Mouse (Mus musculus) MEL (cell line): Measurements from ENCODE around the gene Denr. TPM values are rescaled to one million over a fixed set of nuclear protein-coding genes. Genes with fewer than 3 reads are reported as not detected.

Experiments used
- DNase-seq: peaks from one replicate; pipeline ENCODE4 v3.0.0; 2011; ENCODE audit warnings: low read depth, low spot score
- H3K27ac ChIP-seq: 2 replicates; pipeline ENCODE4 v1.5.1; 2012; ENCODE audit warnings: low read depth, mild to moderate bottlenecking, control low read depth, low read length, moderate library complexity; ENCODE audit not compliant: control insufficient read depth
- H3K27me3 ChIP-seq, 2 experiments: fragments of 150-350 bp in 1 of 2; sonication (generic) in 1 of 2; 2 replicates each; pipeline ENCODE4 v1.6.1; 2012; ENCODE audit warnings: low read length in 2 of 2, mild to moderate bottlenecking in 2 of 2, improper control_type of control experiment in 1 of 2, moderate library complexity in 1 of 2; ENCODE audit not compliant: insufficient read depth in 2 of 2, control insufficient read depth in 1 of 2
- H3K36me3 ChIP-seq, 2 experiments: 2 replicates each; pipeline ENCODE4 v1.6.1; 2012 to 2014; ENCODE audit warnings: low read length in 2 of 2, improper control_type of control experiment in 1 of 2, inconsistent platforms in 1 of 2, mild to moderate bottlenecking in 1 of 2; ENCODE audit not compliant: insufficient read depth in 2 of 2, control insufficient read depth in 1 of 2
- H3K4me1 ChIP-seq, 2 experiments: fragments of 150-350 bp in 1 of 2; sonication (generic) in 1 of 2; 2 replicates each; pipeline ENCODE4 v1.6.1; 2012; ENCODE audit warnings: low read length in 2 of 2, improper control_type of control experiment in 1 of 2, mild to moderate bottlenecking in 1 of 2; ENCODE audit not compliant: insufficient read depth in 2 of 2, control insufficient read depth in 1 of 2
- H3K4me3 ChIP-seq, 2 experiments: fragments of 150-350 bp in 1 of 2; sonication (generic) in 1 of 2; 2 replicates each; pipeline ENCODE4 v1.5.1; 2012; ENCODE audit warnings: low read depth in 2 of 2, low read length in 2 of 2, mild to moderate bottlenecking in 2 of 2, moderate library complexity in 2 of 2, control low read depth in 1 of 2, improper control_type of control experiment in 1 of 2; ENCODE audit not compliant: control insufficient read depth in 1 of 2, insufficient read depth in 1 of 2
- H3K79me2 ChIP-seq: 2 replicates; pipeline ENCODE4 v1.6.1; 2012; ENCODE audit warnings: mild to moderate bottlenecking, low read length, moderate library complexity; ENCODE audit not compliant: control insufficient read depth, poor library complexity, insufficient read depth
- H3K9ac ChIP-seq: 2 replicates; pipeline ENCODE4 v1.6.1; 2012; ENCODE audit warnings: low read depth, mild to moderate bottlenecking, control low read depth, low read length, moderate library complexity; ENCODE audit not compliant: control insufficient read depth, poor library complexity, severe bottlenecking
- H3K9me3 ChIP-seq: fragments of 150-350 bp; sonication (generic); replicated peaks from 2 replicates; pipeline ENCODE4 v1.6.1; 2012; ENCODE audit warnings: mild to moderate bottlenecking, low read length, improper control_type of control experiment, moderate library complexity; ENCODE audit not compliant: insufficient read depth
- BHLHE40 ChIP-seq: IDR thresholded peaks from 2 replicates; pipeline ENCODE4 v1.6.1; 2012; ENCODE audit warnings: low read depth, mild to moderate bottlenecking, inconsistent platforms, low read length, improper control_type of control experiment, borderline replicate concordance
- CHD2 ChIP-seq: IDR thresholded peaks from 2 replicates; pipeline ENCODE4 v1.6.1; 2011; ENCODE audit warnings: low read length, improper control_type of control experiment
- ELF1 ChIP-seq: IDR thresholded peaks from 2 replicates; pipeline ENCODE4 v1.6.1; 2014; ENCODE audit warnings: low read depth, mild to moderate bottlenecking, inconsistent platforms, low read length, improper control_type of control experiment, moderate library complexity
- ETS1 ChIP-seq: IDR thresholded peaks from 2 replicates; pipeline ENCODE4 v1.6.1; 2012; ENCODE audit warnings: low read depth, mild to moderate bottlenecking, inconsistent platforms, low read length, improper control_type of control experiment, moderate library complexity
- GATA1 ChIP-seq: IDR thresholded peaks from 2 replicates; pipeline ENCODE4 v1.6.1; 2011; ENCODE audit warnings: low read depth, low read length, improper control_type of control experiment
- KAT2A ChIP-seq: conservative IDR thresholded peaks from 2 replicates; pipeline ENCODE4 v1.6.1; 2012; ENCODE audit warnings: low read depth, low read length, improper control_type of control experiment, inconsistent platforms
- MAZ ChIP-seq: IDR thresholded peaks from 2 replicates; pipeline ENCODE4 v1.6.1; 2012; ENCODE audit warnings: low read depth, mild to moderate bottlenecking, inconsistent platforms, low read length, improper control_type of control experiment
- MXI1 ChIP-seq: IDR thresholded peaks from 2 replicates; pipeline ENCODE4 v1.6.1; 2011; ENCODE audit warnings: mild to moderate bottlenecking, low read depth, low read length, improper control_type of control experiment
- MYB ChIP-seq: IDR thresholded peaks from 2 replicates; pipeline ENCODE4 v1.6.1; 2011; ENCODE audit warnings: mild to moderate bottlenecking, low read depth, low read length, improper control_type of control experiment
- NELFE ChIP-seq: IDR thresholded peaks from 2 replicates; pipeline ENCODE4 v1.6.1; 2011; ENCODE audit warnings: low read depth, low read length, improper control_type of control experiment
- POLR2A ChIP-seq, 2 experiments: IDR thresholded peaks; 2 replicates each; pipeline ENCODE4 v1.6.1; 2011 to 2012; ENCODE audit warnings: low read length in 2 of 2, mild to moderate bottlenecking in 2 of 2, control low read depth in 1 of 2, improper control_type of control experiment in 1 of 2, low read depth in 1 of 2, moderate library complexity in 1 of 2; ENCODE audit not compliant: control insufficient read depth in 1 of 2, insufficient read depth in 1 of 2, poor library complexity in 1 of 2
- POLR2AphosphoS5 ChIP-seq: IDR thresholded peaks from 2 replicates; pipeline ENCODE4 v1.6.1; 2012; ENCODE audit warnings: low read depth, borderline replicate concordance, mild to moderate bottlenecking, inconsistent platforms, low read length, moderate library complexity, mixed read lengths
- RAD21 ChIP-seq: IDR thresholded peaks from 2 replicates; pipeline ENCODE4 v1.6.1; 2011; ENCODE audit warnings: mild to moderate bottlenecking, low read depth, low read length, improper control_type of control experiment
- RCOR1 ChIP-seq: IDR thresholded peaks from 2 replicates; pipeline ENCODE4 v1.6.1; 2012; ENCODE audit warnings: low read depth, mild to moderate bottlenecking, inconsistent platforms, low read length, improper control_type of control experiment
- SIN3A ChIP-seq: IDR thresholded peaks from 2 replicates; pipeline ENCODE4 v1.6.1; 2012; ENCODE audit warnings: low read length, improper control_type of control experiment, inconsistent platforms
- TAL1 ChIP-seq: IDR thresholded peaks from 2 replicates; pipeline ENCODE4 v1.6.1; 2012; ENCODE audit warnings: mild to moderate bottlenecking, inconsistent platforms, low read length, moderate library complexity, mixed read lengths
- TBP ChIP-seq: IDR thresholded peaks from 2 replicates; pipeline ENCODE4 v1.8.0; 2011; ENCODE audit warnings: low read depth, low read length, improper control_type of control experiment
- UBTF ChIP-seq: IDR thresholded peaks from 2 replicates; pipeline ENCODE4 v1.6.1; 2012; ENCODE audit warnings: low read depth, mild to moderate bottlenecking, inconsistent platforms, low read length, improper control_type of control experiment, moderate library complexity, borderline replicate concordance; ENCODE audit not compliant: insufficient read depth
- ZKSCAN1 ChIP-seq: IDR thresholded peaks from 2 replicates; pipeline ENCODE4 v1.6.1; 2012; ENCODE audit warnings: low read depth, mild to moderate bottlenecking, inconsistent platforms, low read length, improper control_type of control experiment, moderate library complexity
- ZMIZ1 ChIP-seq: IDR thresholded peaks from 2 replicates; pipeline ENCODE4 v1.6.1; 2012; ENCODE audit warnings: low read depth, mild to moderate bottlenecking, inconsistent platforms, low read length, improper control_type of control experiment, moderate library complexity
- polyA plus RNA-seq, 2 experiments: library from polyadenylated mRNA; stranded (reverse) in 1 of 2; unstranded in 1 of 2; fragments of >175 nt in 1 of 2; fragments of >200 nt in 1 of 2; gene quantifications; 2 replicates each; pipeline versions ENCODE4 v1.2.1 to v1.2.4; 2012; ENCODE audit warnings: low replicate concordance in 2 of 2, low read depth in 1 of 2; ENCODE audit not compliant: insufficient read length in 2 of 2, insufficient read depth in 1 of 2, missing spikeins in 1 of 2
- total RNA-seq: library from RNA; depleted of rRNA; stranded (reverse); fragments of 300-350 nt; gene quantifications from 2 replicates; pipeline ENCODE4 v1.2.3, GENCODE M21; 2012

The Denr gene
- total and polyA plus RNA-seq, 3 experiments, result 62.4 to 323 (median 109) TPM

DNA sequence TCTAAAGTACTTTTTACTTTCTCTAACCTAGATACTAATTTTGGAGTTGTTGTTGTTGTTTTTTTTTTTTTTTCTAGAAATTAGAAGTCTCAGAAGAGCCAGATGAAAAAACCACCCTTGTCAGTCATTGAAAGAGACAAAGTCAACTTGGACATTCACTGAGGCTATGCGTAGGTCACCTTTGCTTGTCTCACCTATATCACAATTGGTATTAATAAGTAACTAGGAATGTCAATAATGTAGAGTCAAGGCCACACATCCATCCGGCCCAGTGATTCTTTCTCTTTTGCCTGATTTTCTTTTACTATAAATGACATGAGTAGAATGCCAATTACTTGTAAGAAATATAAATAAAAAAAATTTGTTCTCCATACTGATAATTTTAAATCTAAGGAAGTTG lies 59.8 kb downstream of the Denr start:
- Histone ChIP-seq H3K36me3 (peaks cover 0 to 1% of the 10 kb centered on the region in 2 experiments; a peak in 1 of 4 replicates), H3K9me3 (no peaks in the 10 kb centered on the region), H3K27ac (no peak overlapping the region), H3K27me3 (no peaks in the 10 kb centered on the region), H3K9ac (no peak overlapping the region), H3K4me3 (no peak overlapping the region), H3K4me1 (no peaks in the 10 kb centered on the region), H3K79me2 (no peaks in the 10 kb centered on the region)
- DNase-seq, result no peak
- TF ChIP-seq RAD21 (no peak), ETS1 (no peak), MXI1 (no peak), NELFE (no peak), ZKSCAN1 (no peak), GATA1 (no peak)

DNA sequence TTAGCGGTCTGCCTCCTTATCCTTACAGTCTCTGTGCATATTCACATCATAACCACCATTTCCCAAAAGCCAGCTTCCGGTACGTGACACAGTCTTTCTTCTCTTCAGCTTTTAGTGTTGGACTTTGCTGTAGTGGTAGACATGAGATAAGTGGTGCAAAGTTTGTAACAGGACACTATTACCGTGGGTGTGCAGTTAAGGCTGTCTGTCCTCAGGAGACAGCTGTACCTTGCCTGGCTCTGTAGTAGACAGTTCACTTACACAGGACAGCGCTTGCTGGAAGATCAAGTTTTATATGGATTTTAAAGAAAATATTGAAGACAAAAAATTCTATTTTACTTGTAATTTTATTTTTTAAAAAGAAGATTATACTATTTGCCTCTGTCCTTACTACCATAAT lies 61.5 kb downstream of the Denr start:
- no peak for TF ChIP-seq NELFE
- no peak for TF ChIP-seq TBP
- no peak for TF ChIP-seq TAL1
- TF ChIP-seq POLR2AphosphoS5, result no peak
- no peak for TF ChIP-seq POLR2A (IDR thresholded peaks at IDR 0.05; ENCODE audit: control insufficient read depth in 1 of 2, insufficient read depth in 1 of 2, low read depth in 1 of 2, low read length in 2 of 2, poor library complexity in 1 of 2)
- no peak for TF ChIP-seq ZMIZ1
- no peak for TF ChIP-seq MYB
- TF ChIP-seq KAT2A, result no peak
- no peak for TF ChIP-seq MAZ
- no peak for TF ChIP-seq UBTF
- TF ChIP-seq BHLHE40, result no peak
- TF ChIP-seq RCOR1, result no peak
- no peak for TF ChIP-seq SIN3A
- TF ChIP-seq ELF1, result no peak
- TF ChIP-seq CHD2, result no peak
- H3K36me3 ChIP-seq, result peaks cover 0 to 1% of the 10 kb centered on the region in 2 experiments; a peak in 1 of 4 replicates
- no peak overlapping the region for H3K4me3 ChIP-seq
- no peak overlapping the region for H3K9ac ChIP-seq
- no peak overlapping the region for H3K27ac ChIP-seq
- no peak for DNase-seq
- H3K4me1 ChIP-seq, result no peaks in the 10 kb centered on the region
- H3K9me3 ChIP-seq, result no peaks in the 10 kb centered on the region
- H3K79me2 ChIP-seq, result no peaks in the 10 kb centered on the region
- H3K27me3 ChIP-seq, result no peaks in the 10 kb centered on the region
